Mouse (Mus musculus) cerebellum, adult 8-10 months (tissue): ENCODE results near the gene Tmem95.
"Not testable (repeated sequence)": the region's sequence is repeated elsewhere in the genome, so short reads cannot be mapped to it uniquely, and the experiment has no call there.

ENCODE experiments used
- DNase-seq: peaks from one replicate; pipeline ENCODE4 v3.0.0; 2022

The Tmem95 gene

GRCm38 (mm10) chr11:69878399-69878798 lies 581 bp upstream of the Tmem95 start:
- no peak for DNase-seq

GRCm38 (mm10) chr11:69876867-69877266 lies 951 bp downstream of the Tmem95 start:
- peak; percentile 83 for DNase-seq

DNA sequence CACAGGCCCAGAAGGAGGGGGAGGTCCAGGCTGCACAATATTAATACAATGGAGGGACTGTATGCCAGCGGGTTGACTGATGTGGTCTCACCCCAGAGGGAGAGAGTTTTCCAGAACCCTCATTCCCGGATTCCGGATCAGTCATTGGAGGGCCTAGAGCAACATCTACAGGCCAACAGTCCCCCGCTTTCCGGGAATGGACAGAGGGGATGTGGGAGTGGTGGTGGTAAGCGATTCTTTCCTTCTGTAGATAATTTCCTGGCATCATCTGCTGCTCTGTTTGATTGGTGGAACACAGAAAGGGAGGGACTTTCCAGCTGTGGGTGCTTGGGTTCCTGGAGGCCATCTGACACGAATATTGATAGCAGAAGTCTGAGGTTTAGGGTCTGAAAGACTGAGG lies 1.6 kb downstream of the Tmem95 start:
- DNase-seq, result no peak

DNA sequence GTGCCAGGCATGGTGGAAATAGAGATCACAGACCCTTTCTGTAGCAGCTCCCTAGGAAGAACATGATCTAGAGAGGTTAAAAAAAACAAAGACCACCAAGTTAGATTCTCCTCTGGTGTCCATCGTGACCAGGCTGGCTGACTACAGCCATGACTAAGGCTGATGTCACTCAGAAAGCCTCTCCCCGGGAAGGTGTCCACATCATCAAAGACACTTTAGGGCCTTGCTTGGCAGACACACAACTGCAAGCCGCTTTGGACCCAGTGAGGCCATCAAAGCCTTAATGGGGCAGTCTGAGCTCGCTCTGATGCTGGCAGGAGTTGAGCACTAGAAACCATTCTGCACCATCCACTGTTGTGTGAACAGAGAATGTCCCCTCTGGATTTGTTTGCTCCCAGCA lies 5.4 kb downstream of the Tmem95 start:
- DNase-seq, result no peak

- DNase-seq, result no peak
Observed at GRCm38 (mm10) chr11:69871822-69872221, 6.0 kb downstream of the Tmem95 start.

DNA sequence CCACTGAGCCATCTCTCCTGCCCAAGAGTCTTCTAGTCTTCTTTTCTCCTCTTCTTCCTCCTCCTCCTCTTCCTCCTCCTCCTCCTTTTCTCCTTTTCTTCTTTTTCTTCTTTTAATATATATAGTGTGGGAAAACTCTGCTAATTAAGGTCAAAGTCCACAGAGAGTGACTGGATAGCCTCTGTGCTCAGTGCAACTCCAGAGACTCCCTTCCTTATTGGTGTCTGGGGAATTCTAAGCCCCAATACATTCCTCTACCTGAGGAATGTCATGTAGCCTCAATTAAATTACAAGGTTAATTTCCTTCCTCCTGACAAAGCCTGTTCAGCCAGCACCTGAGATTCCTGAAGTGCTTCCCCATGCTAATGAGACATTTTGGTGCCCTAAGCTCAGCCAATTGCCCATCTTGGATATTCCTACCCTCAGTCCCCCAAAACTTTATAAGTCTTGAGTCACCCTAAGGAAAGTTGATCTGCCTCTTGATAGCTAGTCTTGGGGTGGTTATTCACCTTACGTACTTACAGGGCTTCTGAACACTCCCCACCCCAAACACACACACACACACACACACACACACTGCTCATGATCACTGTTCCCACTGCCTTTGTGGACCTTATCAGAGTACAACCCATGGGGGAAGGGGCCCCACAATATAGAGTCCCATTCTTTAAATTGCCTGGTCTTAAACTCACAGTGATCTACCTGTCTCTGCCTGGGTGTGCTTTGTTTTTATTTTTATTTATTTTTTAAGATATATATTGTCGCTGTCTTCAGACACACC lies 7.3 kb downstream of the Tmem95 start:
- DNase-seq, result no peak

DNA sequence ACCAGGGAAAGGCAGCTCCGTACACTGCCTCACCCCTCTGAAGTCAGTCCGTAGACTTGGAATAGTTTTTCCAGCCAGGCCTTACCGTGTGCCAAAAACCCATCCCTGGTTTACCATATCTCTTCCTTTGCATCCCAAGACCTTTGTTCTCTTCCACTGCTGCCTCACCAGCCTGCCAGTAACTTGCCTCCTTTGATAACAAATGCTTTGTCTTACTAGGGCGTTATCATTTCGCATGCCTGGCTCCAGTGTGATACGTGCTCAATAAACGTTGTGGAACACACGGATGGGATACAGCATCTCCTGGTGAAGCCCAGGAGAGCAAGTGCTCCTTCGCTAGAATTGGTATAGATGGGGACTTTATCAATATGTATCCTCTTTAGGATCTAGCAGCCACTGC lies 10.5 kb downstream of the Tmem95 start:
- DNase-seq, result no peak

DNA sequence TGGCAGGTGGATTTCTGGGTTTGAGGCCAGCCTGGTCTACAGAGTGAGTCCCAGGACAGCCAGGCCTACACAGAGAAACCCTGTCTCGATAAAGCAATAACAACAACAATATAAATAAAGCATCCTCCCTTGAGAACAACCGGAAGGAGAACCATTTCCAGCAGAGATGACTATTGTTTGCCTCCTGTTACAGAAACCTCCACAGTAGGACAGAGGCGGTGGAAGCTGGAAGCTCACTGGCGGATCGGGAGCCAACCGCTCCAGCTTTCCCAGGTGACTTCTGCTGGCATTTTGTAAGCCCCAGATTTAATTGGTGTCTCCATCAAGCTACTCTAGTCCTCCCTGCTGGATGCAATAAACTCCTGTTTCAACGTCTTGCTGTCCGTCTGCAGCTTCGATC lies 12.3 kb downstream of the Tmem95 start:
- DNase-seq, result no peak

DNA sequence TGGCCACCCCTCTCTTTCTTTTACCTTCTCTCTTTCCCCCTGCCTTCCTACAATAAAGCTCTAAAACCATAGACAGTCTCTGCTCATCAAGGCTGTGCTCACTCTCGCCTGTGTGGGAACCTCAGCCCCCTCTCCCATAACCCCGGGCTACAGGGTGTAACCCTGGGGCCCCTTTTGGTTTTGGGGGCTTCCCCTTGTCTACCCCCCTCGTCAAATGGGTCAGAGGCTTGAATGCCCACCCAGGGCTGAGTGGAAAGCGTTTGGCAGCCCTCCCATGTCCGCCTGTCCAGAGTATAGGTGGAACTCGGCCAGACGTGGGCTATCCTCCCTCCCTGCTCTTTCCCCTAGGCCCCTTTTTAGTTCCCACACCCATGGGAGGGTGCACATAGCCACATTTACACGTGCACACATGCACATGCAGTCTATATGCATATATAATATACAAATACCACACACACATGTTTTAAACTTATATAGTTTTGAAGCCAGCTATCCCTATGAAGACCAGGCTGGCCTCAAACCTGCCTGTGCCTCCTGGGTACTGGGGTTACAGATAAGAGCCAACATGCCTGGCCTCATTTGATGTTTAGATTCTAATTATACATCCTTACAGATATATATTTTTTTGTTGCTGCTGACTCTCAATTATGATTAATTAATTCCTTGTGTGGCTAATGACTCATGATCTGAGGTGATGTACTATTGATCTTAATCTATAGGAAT lies 13.5 kb downstream of the Tmem95 start:
- DNase-seq, result no peak

DNA sequence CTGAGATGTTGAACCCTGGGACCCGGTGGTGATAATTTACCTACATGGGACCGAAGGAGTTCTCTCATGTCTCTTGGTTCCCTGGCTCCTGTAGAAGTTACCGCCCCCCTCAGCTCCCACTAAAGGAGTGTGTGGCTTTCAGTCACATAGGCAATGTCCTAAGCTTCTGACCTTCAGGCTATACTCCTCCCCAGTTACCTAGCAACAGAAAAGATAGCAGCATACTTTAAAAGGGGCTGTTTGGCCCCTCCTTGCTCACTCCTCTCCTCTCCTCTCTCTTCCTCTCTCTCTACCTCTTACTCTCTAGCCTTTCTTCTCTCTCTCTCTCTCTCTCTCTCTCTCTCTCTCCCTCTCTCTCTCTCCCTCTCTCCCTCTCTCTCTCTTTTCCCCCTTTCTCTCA lies 14.1 kb downstream of the Tmem95 start:
- not testable (repeated sequence) for DNase-seq

- DNase-seq, result no peak
Observed at GRCm38 (mm10) chr11:69858113-69858998, 19.5 kb downstream of the Tmem95 start, which contains the start of gene Tnk1. Gene Tnk1 (minus strand): TSS chr11:69858730.

GRCm38 (mm10) chr11:69855347-69855746 lies 22.5 kb downstream of the Tmem95 start:
- peak; percentile 47 for DNase-seq

- DNase-seq, result no peak
Observed at GRCm38 (mm10) chr11:69854680-69855079, 23.1 kb downstream of the Tmem95 start.

DNA sequence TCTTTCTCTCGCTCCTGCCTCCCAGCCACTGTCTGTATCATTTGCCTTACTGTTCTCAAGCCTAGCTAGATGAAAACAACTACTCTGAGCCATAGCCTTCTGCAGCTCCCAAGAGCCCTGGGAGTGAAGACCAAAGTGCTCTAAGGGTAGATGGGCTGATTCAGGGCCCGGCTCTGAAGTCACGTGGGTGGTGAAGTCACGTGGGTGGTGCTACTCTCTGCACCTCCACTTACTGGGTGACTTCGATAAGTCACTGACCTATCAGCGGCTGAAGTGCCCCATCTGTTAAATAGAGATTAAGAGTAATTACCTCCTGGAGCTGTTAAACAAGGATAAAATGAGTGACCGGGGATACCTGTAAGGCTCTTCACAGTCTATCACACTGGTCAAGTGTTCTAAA lies 23.8 kb downstream of the Tmem95 start:
- no peak for DNase-seq

DNA sequence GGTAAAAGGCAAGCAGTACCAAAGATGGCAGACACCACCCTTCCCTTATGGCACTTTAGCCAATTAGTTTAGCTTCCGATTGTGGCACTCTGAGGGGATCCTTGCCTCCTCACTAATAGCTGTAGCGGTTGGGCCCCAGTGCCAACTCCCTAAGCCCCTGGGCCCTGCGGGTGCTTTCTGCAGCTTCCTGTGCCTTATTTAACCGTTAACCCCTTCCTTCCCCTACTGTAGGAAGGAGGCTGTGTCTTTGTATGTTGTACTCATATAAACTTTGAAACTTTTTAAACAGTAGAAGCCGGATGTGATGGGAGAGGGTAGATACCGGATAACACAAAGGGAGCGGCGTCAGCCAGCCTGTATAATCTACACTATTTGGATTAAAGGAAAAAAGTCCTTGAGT lies 27.1 kb downstream of the Tmem95 start:
- no peak for DNase-seq

- DNase-seq, result peak; percentile 13
Observed at GRCm38 (mm10) chr11:69849884-69850283, 27.9 kb downstream of the Tmem95 start.

DNA sequence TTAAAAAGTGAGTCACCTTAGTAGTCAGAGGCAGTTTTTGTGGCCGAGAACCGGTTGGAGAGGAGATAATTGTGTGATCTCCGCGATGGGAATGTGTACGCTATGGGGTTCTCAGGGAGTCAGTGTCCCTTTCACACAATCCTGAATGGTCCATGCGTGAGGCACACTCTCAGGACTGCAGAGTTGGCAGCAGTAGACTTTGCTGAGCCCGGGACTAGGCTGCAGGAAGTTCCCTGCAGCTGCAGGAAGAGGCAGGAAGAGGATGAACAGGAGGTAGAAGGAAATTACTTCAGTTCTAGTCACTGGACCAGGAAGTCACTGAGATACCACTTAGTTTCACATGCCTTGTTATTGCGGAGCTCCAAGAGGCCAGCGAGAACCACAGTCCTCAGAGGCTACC lies 28.7 kb downstream of the Tmem95 start:
- DNase-seq, result peak; percentile 14

- peak; percentile 68 for DNase-seq
Observed at GRCm38 (mm10) chr11:69848021-69848420, 29.8 kb downstream of the Tmem95 start.

DNA sequence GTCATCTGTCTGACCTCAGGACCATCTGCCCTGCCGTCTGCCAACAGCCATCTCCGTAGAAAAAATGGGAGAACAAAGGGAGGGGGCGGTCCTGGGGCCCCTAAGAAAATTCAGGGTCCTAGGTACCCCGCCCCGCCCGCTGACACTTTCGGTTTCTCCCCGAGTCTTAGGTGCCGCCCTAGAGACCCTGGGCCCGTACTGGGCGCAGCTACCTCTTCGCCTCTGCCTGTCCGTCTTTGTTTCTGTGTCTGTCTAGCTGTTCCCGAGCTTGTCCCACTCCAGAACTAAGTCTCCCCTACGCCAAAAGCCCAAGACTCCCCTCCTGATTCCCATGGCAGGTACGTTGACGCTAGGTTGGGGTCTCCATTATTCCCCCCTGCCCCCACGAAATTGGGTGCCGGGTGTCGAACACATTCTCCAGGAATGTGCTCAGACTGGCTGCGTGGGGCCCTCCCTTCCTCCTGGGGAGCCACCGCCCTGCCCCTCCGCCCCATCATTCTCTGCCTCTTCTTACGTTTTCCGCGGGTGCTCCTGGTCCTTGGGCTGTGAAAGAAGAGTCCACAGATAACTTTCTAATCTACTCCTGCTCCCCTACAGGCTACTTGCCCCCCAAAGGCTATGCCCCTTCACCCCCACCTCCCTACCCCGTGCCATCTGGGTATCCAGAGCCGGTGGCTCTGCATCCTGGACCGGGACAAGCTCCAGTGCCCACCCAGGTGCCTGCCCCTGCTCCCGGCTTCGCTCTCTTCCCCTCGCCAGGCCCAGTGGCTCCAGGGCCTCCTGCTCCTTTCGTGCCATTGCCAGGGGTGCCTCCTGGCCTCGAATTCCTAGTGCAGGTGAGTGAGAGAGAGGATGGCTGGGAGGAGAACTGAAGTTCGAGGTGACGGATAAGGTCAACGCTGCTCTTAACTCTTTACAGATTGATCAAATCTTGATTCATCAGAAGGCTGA lies 30.8 kb downstream of the Tmem95 start:
- DNase-seq, result peak; percentile 38

GRCm38 (mm10) chr11:69846198-69846680 lies 31.6 kb downstream of the Tmem95 start, which contains the start of gene Plscr3:
Gene Plscr3 (plus strand): TSS chr11:69846376.
- peak; percentile 88 for DNase-seq

GRCm38 (mm10) chr11:69838714-69839104 lies 39.1 kb downstream of the Tmem95 start:
- no peak for DNase-seq
